Comparison of ENCODE assay signal across 8 mouse cellular contexts in the genomic region with DNA sequence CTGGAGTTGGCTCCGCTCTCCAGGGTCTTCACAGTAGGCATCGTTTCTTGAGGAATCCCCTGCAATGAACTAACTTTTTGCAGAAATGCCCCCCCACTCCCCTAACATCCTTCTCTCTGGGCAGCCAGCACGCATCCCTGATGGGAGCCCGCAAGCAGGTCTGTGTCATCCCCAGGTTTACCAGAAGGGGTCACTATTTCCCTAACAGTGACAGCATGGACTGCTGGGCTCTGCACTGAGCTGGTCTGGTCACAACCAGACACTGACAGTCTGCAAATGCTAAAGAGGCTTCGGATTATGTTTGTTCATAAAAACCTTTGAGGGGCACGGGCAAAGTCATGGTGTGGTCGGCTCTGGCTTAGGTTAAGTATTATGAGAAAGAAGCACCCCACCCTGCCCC.
DNase-seq lines count a peak whose midpoint lies in the region; ATAC-seq and TF ChIP-seq lines count a peak whose summit lies in the region.

No protein-coding gene starts in this region.

- H3K4me3 ChIP-seq in bone marrow macrophage, adult 2 months (ENCODE audit: insufficient read depth, low read length), result no peak overlapping the region
- H3K4me3 ChIP-seq in embryonic facial prominence, embryonic 15.5 days (replicated peaks), result no peak overlapping the region
- no peak overlapping the region for H3K4me3 ChIP-seq in heart, embryonic 10.5 days
- H3K4me3 ChIP-seq in kidney, embryonic 15.5 days (replicated peaks), result no peak overlapping the region
- no peak overlapping the region for H3K4me3 ChIP-seq in limb, embryonic 14.5 days (replicated peaks; ENCODE audit: low read length)

- H3K4me2 ChIP-seq in embryonic facial prominence, embryonic 15.5 days (replicated peaks), result no peak overlapping the region
- H3K4me2 ChIP-seq in kidney, embryonic 15.5 days, result no peak overlapping the region
- no peak overlapping the region for H3K4me2 ChIP-seq in limb, embryonic 14.5 days (replicated peaks; ENCODE audit: low read depth, low read length, severe bottlenecking)

- DNase-seq in CD4-positive, CD25-positive, alpha-beta regulatory T cell, adult 2 months (ENCODE audit: low read depth, low spot score), result peak; percentile 84
- DNase-seq in heart, embryonic 10.5 days (ENCODE audit: low spot score), result peak; percentile 90
- DNase-seq in limb, embryonic 14.5 days (ENCODE audit: low spot score), result peak; percentile 89
- DNase-seq in naive thymus-derived CD4-positive, alpha-beta T cell, adult 2 months (ENCODE audit: low read depth), result peak; percentile 73
- DNase-seq in spleen, postnatal 4 days (ENCODE audit: low spot score in 2 of 2), result peak; percentile 71 to 87

- 13% methylated on average over 7 of the region's 7 CpGs for WGBS in embryonic facial prominence, embryonic 15.5 days
- 16% methylated on average over 7 of the region's 7 CpGs for WGBS in heart, embryonic 10.5 days
- WGBS in kidney, embryonic 15.5 days, result 15% methylated on average over 7 of the region's 7 CpGs
- WGBS in limb, embryonic 14.5 days, result 12% methylated on average over 7 of the region's 7 CpGs

- no peak for TF ChIP-seq POLR2A in bone marrow macrophage, adult 2 months (IDR thresholded peaks at IDR 0.05; ENCODE audit: borderline replicate concordance, low read depth, low read length)
- no peak for TF ChIP-seq POLR2A in limb, embryonic 14.5 days (IDR thresholded peaks at IDR 0.05; ENCODE audit: borderline replicate concordance, extremely low read depth, insufficient read depth, insufficient read length)

- no peaks in the 10 kb centered on the region for H3K4me1 ChIP-seq in bone marrow macrophage, adult 2 months (ENCODE audit: control insufficient read depth, insufficient read depth, low read length)
- H3K4me1 ChIP-seq in embryonic facial prominence, embryonic 15.5 days, result peaks cover 18% of the 10 kb centered on the region
- H3K4me1 ChIP-seq in heart, embryonic 10.5 days, result peaks cover 24% of the 10 kb centered on the region
- H3K4me1 ChIP-seq in kidney, embryonic 15.5 days, result peaks cover 4% of the 10 kb centered on the region; the same call in 1 of the 2 replicates
- H3K4me1 ChIP-seq in limb, embryonic 14.5 days (ENCODE audit: control insufficient read depth, insufficient read depth, low read length), result 0 out of 2 replicates have a peak, but pooled peaks cover 2% of the 10 kb centered on the region

- H3K9ac ChIP-seq in embryonic facial prominence, embryonic 15.5 days, result no peak overlapping the region
- no peak overlapping the region for H3K9ac ChIP-seq in kidney, embryonic 15.5 days
- no peak overlapping the region for H3K9ac ChIP-seq in limb, embryonic 14.5 days (ENCODE audit: low read depth, low read length, severe bottlenecking)

- TF ChIP-seq CTCF in bone marrow macrophage, adult 2 months (IDR thresholded peaks at IDR 0.05; ENCODE audit: low read depth, low read length), result peak; percentile 65

- no peaks in the 10 kb centered on the region for H3K36me3 ChIP-seq in embryonic facial prominence, embryonic 15.5 days
- H3K36me3 ChIP-seq in heart, embryonic 10.5 days, result no peaks in the 10 kb centered on the region
- H3K36me3 ChIP-seq in kidney, embryonic 15.5 days, result no peaks in the 10 kb centered on the region
- H3K36me3 ChIP-seq in limb, embryonic 14.5 days (ENCODE audit: control insufficient read depth, insufficient read depth, low read length), result no peaks in the 10 kb centered on the region

- H3K9me3 ChIP-seq in embryonic facial prominence, embryonic 15.5 days (replicated peaks), result no peaks in the 10 kb centered on the region
- no peaks in the 10 kb centered on the region for H3K9me3 ChIP-seq in heart, embryonic 10.5 days
- H3K9me3 ChIP-seq in kidney, embryonic 15.5 days (replicated peaks), result no peaks in the 10 kb centered on the region
- H3K9me3 ChIP-seq in limb, embryonic 14.5 days (ENCODE audit: control insufficient read depth, low read length), result no peaks in the 10 kb centered on the region

- ATAC-seq in embryonic facial prominence, embryonic 15.5 days (ENCODE audit: insufficient number of reproducible peaks, low FRiP score, low TSS enrichment, low read depth), result peak; percentile 70; the same call in 1 of the 2 replicates
- peak; percentile 88 for ATAC-seq in kidney, embryonic 15.5 days (replicated peaks; ENCODE audit: low FRiP score)
- ATAC-seq in limb, embryonic 14.5 days (ENCODE audit: low FRiP score, low read depth), result peak; percentile 87

- no peak overlapping the region for H3K27ac ChIP-seq in bone marrow macrophage, adult 2 months (ENCODE audit: insufficient read depth, low read depth, low read length)
- no peak overlapping the region for H3K27ac ChIP-seq in embryonic facial prominence, embryonic 15.5 days (replicated peaks)
- H3K27ac ChIP-seq in heart, embryonic 10.5 days, result no peak overlapping the region
- no peak overlapping the region for H3K27ac ChIP-seq in kidney, embryonic 15.5 days
- H3K27ac ChIP-seq in limb, embryonic 14.5 days (replicated peaks; ENCODE audit: low read depth, low read length), result no peak overlapping the region

- H3K27me3 ChIP-seq in embryonic facial prominence, embryonic 15.5 days, result no peaks in the 10 kb centered on the region
- H3K27me3 ChIP-seq in heart, embryonic 10.5 days (ENCODE audit: insufficient read depth, poor library complexity, severe bottlenecking), result no peaks in the 10 kb centered on the region
- no peaks in the 10 kb centered on the region for H3K27me3 ChIP-seq in kidney, embryonic 15.5 days
- no peaks in the 10 kb centered on the region for H3K27me3 ChIP-seq in limb, embryonic 14.5 days (ENCODE audit: control insufficient read depth, insufficient read depth, low read length)
